Mouse (Mus musculus) brain, adult 2 months (tissue): ENCODE data around the gene Sirt2.

ENCODE experiments used
- DNase-seq: peaks from one replicate; pipeline ENCODE4 v3.0.0; 2011; ENCODE audit warnings: low read depth, low spot score

Gene Sirt2

DNA sequence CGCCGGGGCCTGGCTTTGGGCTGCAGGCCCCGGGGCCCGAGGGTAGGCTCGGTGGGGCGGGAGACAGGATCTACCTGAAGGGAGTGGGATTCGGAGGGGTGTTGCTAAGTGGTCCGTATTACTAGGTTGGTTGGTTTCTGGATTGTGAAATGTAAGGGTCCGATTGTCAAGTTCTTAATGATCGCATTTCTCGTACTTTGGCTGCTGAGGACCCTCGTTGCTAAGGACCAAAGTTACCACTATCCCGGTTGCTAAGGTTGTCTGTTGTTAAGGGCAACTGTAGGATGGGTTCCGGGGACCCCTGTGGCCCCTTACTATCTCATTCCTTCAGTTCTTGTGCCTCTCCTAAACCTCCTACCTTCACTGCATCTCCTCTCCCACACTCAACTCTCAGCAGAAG, 375 bp downstream of the Sirt2 start:
- peak; percentile 20 for DNase-seq

- DNase-seq = no peak
Observed at GRCm38 (mm10) chr7:28767462-28767965, 979 bp downstream of the Sirt2 start, which contains the start of gene Nfkbib. TSS of gene Nfkbib (minus strand) at chr7:28767512.

DNA sequence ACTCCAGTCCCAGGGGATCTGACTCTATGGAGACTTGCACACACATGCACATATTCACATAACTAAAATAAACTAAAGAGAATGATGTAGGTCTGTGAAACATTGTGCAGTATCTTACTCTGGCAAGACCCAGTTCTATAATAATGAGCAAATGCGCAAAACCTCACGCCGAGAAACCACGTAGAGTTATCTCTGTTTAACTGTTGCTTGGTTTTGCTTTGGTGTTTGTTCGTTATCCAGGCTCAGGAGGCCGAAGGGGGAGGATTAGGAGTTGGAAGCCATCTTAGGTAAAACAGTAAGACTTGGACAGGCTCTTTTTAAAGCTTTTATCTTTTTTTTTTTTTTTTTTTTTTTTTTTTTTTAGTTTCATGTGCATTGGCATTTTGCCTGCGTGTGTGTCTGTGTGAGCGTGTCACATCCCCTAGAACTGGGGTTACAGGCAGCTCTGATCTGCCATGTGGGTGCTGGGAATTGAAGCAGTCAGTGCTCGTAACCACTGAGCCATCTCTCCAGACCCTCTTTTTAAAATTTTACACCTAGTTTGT, 3.0 kb downstream of the Sirt2 start:
- DNase-seq = no peak

GRCm38 (mm10) chr7:28770309-28770708, 3.8 kb downstream of the Sirt2 start:
- no peak for DNase-seq

DNA sequence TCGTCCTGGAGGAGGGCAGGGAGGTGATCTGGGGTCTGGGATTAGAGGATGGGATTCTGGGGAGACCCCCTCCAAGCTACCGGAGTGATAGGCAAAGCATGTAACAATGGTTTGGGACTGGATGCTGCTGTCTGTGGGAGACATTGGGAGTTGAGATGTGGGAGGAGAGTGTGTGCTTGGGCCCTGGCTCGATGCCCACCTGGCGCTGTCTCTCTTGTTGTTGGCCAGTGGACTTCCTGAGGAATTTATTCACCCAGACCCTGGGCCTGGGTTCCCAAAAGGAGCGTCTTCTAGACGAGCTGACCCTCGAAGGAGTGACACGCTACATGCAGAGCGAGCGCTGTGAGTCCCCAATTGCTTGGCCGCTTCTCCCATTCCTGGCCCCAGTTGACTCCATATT, 5.3 kb downstream of the Sirt2 start:
- no peak for DNase-seq

- DNase-seq = peak; percentile 76
Observed at GRCm38 (mm10) chr7:28773163-28773562, 6.6 kb downstream of the Sirt2 start.

DNA sequence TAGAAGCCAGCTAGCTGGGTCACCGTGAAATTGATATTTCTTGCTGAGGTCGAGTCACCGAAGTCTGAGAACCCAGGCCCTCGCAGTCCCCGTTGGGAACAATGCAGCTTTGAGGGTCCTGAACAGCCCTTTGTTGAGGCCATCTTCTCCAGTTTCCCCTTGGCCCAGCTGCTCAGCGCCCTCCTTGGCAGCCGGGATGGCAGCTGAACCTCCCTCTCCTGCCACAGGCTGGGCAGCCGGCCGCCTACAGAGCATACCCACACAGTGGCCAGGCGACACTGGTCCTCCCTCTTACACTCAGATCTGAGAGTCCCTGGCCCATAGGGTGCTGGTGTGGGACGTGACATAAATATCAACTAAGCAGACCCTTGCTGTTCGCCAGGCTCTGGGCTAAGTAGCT, 7.6 kb downstream of the Sirt2 start:
- peak; percentile 82 for DNase-seq

DNA sequence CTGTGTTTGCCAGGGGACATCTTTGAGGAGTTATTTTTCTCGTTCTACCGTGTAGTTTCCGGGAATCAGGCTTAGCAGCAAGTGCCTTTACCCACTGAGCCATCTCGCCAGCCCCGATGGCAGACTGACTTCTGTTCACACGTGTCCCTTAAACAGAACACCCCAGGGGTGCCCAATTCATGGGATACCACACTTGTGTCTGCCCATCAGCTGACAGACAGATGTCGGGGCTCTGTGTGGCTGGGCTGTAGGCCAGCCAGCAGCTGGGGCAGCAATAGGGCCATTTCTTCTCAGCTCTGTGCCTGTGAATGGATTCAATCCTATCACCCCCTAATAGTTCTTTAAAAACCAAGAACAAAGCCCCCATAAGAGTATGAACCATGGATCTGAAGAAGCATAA, 8.6 kb downstream of the Sirt2 start:
- peak; percentile 46 for DNase-seq

- no peak for DNase-seq
Observed at GRCm38 (mm10) chr7:28778825-28779224, 12.3 kb downstream of the Sirt2 start.

- peak; percentile 95 for DNase-seq
Observed at GRCm38 (mm10) chr7:28780067-28780658, 13.6 kb downstream of the Sirt2 start.

DNA sequence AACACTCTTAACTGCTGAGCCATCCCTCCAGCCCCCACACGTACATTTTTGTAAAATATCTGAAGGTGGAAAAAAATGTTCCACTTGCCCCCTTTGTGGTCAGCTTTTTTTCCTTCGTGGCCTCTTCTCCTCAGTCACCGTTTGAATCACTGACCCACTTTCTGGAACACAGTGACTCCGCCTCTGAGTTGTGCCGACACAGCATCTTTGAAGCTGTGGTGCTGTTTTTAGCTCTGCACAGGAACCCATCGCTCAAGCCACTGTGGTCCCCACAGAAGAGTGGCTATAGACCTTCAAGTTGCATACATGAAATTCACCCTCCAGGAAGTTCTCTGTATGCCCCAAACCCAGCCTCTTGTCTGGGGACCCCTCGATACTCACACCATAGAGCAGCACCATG, 14.3 kb downstream of the Sirt2 start:
- peak; percentile 82 for DNase-seq

- peak; percentile 30 for DNase-seq
Observed at GRCm38 (mm10) chr7:28781261-28781663, 14.7 kb downstream of the Sirt2 start.

- no peak for DNase-seq
Observed at GRCm38 (mm10) chr7:28785161-28785560, 18.6 kb downstream of the Sirt2 start.

GRCm38 (mm10) chr7:28787884-28788283, 21.3 kb downstream of the Sirt2 start:
- no peak for DNase-seq

DNA sequence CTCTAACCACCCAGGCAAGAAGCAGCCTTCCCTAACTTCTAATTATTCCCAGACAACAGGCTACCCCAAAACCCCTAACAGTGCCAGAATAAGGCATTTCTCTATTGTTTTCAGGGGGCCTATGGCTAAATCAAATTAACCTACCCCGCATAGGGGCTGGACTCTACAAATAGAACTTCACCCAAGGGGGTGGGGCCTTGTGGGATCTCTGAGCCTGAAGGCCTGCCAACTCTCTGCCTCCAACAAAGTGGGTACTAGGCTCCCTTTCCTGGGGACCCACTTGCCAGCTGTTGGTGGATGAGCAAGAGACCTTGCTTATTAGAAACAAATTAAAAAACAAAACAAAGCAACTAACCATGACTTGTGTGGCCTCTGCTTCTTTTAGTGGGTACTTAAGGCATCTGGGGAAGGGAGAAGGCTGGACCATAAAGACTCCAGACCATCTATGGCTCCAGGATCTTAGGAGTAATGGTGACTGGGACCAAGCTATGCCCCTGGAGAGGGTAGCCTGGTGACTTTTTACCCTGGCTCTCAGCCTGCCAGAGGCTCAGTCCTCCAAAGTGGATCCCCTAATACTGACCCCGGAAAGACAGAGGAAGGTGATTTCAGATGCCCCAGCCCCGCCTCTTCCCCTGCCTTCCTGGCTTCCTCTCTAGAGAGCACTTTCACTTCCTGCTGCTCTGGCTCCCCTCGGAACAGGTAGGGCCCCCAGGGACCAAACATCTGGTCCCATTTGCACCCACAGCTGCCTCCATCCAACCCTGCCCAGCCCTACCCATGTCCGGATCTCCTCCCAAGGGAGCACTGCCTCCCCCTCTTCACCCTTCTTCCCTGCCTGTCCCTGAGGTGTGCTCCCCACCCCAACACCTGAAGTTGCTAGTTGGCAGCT, 22.0 kb downstream of the Sirt2 start, which contains the start of gene Rinl:
Rinl (plus strand) TSS at position 663 of the 889 bp plus-strand sequence.
- no peak for DNase-seq

GRCm38 (mm10) chr7:28789235-28789634, 22.7 kb downstream of the Sirt2 start:
- no peak for DNase-seq

- no peak for DNase-seq
Observed at GRCm38 (mm10) chr7:28790066-28790806, 23.7 kb downstream of the Sirt2 start.

DNA sequence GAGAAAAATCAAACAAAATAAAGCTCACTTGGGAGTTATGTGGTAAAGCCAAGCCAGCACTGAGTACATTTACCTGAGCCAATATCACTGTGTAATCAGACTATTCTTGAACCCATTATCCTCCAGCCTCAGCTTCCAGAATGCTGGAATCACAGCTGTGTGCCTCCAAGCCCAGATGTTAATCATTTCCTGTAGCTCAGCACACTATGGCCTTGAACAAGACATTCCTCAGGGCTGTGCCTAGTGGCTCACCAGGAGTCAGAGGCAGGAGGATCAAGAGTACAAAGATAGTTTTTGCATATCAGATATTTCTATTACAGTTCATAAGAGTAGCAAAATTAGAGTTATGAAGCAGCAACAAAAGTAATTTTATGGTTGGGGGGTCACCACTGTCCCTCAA, 25.2 kb downstream of the Sirt2 start:
- no peak for DNase-seq

GRCm38 (mm10) chr7:28792391-28793185, 26.1 kb downstream of the Sirt2 start:
- DNase-seq = no peak

GRCm38 (mm10) chr7:28793834-28794233, 27.3 kb downstream of the Sirt2 start:
- DNase-seq = peak; percentile 52

- DNase-seq = no peak
Observed at GRCm38 (mm10) chr7:28794496-28794895, 28.0 kb downstream of the Sirt2 start.
